Comparison of ENCODE assay signal across 9 mouse cellular contexts in genomic region chr10:118746719-118747395, GRCm38 (mm10).
DNase-seq lines count a peak whose midpoint lies in the region; ATAC-seq and TF ChIP-seq lines count a peak whose summit lies in the region.
"Had no signal": no experiment of that assay in that cellular context is flagged by ENCODE, and none has a peak within 500 bp of the region (broad histone marks: within the 10 kb centered on the region; RNA-seq: fewer than 3 reads in every experiment).

No protein-coding gene starts in this region.

- no peak overlapping the region for H3K4me3 ChIP-seq in layer of hippocampus, adult 2 months
- H3K4me3 ChIP-seq in heart, embryonic 11.5 days (ENCODE audit: low read depth, low read length) = no peak overlapping the region
- H3K4me3 ChIP-seq in olfactory bulb, adult 2 months (ENCODE audit: insufficient read depth, low read depth, low read length) = no peak overlapping the region

- peak; percentile 75 for ATAC-seq in heart, embryonic 11.5 days (replicated peaks; ENCODE audit: insufficient number of reproducible peaks, low FRiP score, low TSS enrichment)
- no peak for ATAC-seq in CD4-positive, CD25-positive, alpha-beta regulatory T cell, adult 4 months
- ATAC-seq in inflammation-experienced regulatory T-cells, adult 6 months = no peak

- peak overlapping the region; percentile 65 for H3K27ac ChIP-seq in layer of hippocampus, adult 2 months
- H3K27ac ChIP-seq in heart, embryonic 11.5 days (ENCODE audit: low read depth, low read length) = peak overlapping the region; percentile 88
- peak overlapping the region; percentile 95 for H3K27ac ChIP-seq in olfactory bulb, adult 2 months (ENCODE audit: insufficient read depth, low read depth, low read length)

- no peak overlapping the region for H3K4me2 ChIP-seq in heart, embryonic 11.5 days

- no peaks in the 10 kb centered on the region for H3K27me3 ChIP-seq in heart, embryonic 11.5 days (ENCODE audit: control insufficient read depth, insufficient read depth, low read length)

- H3K9ac ChIP-seq in heart, embryonic 11.5 days (ENCODE audit: low read depth, low read length) = peak overlapping the region; percentile 52

- no peaks in the 10 kb centered on the region for H3K36me3 ChIP-seq in heart, embryonic 11.5 days (ENCODE audit: control insufficient read depth, insufficient read depth, low read length)

- no peaks in the 10 kb centered on the region; the same call in 1 of the 2 replicates for H3K9me3 ChIP-seq in heart, embryonic 11.5 days (replicated peaks; ENCODE audit: control insufficient read depth, low read length)

- no peak for TF ChIP-seq POLR2A in olfactory bulb, adult 2 months (IDR thresholded peaks at IDR 0.05; ENCODE audit: insufficient read depth, low read depth, low read length)

- H3K4me1 ChIP-seq in heart, embryonic 11.5 days (ENCODE audit: control insufficient read depth, insufficient read depth, low read length) = peaks cover 21% of the 10 kb centered on the region; the same call in 1 of the 2 replicates
- H3K4me1 ChIP-seq in olfactory bulb, adult 2 months (ENCODE audit: control insufficient read depth, insufficient read depth, low read length) = peaks cover 9% of the 10 kb centered on the region

- TF ChIP-seq CTCF in layer of hippocampus, adult 2 months (conservative IDR thresholded peaks at IDR 0.05) = no peak
- no peak for TF ChIP-seq CTCF in olfactory bulb, adult 2 months (IDR thresholded peaks at IDR 0.05; ENCODE audit: insufficient read depth, low read depth, low read length)

- WGBS in heart, embryonic 11.5 days (ENCODE audit: insufficient replicate concordance) = 38% methylated on average over 4 of the region's 4 CpGs
- WGBS in olfactory bulb, adult 2 months = 35% methylated on average over 4 of the region's 4 CpGs

- DNase-seq in layer of hippocampus, adult 2 months (ENCODE audit: low spot score in 2 of 2) = peak in 1 of 2 experiments; percentile 41
- no peak for DNase-seq in layer of hippocampus, adult 9-10 months (ENCODE audit: low spot score)
- DNase-seq in embryo, embryonic 11 days = peak; percentile 56
- DNase-seq in spleen, adult 12 weeks (ENCODE audit: low spot score) = no peak
- DNase-seq: lung, postnatal 14 days had no signal
